Mouse (Mus musculus) kidney, embryonic 15.5 days (tissue): ENCODE results near the gene Klk4. TPM values are rescaled to one million over a fixed set of nuclear protein-coding genes. Genes with fewer than 3 reads are reported as not detected.

Experiments
- ATAC-seq: fragments of 200-750 bp; cut with Nextera tagmentation; replicated peaks from 2 replicates; pipeline ENCODE4 v1.8.0; 2017; ENCODE audit warnings: moderate TSS enrichment; ENCODE audit not compliant: low FRiP score
- H3K27ac ChIP-seq: fragments of 300-500 bp; sonication (generic); 2 replicates; pipeline ENCODE4 v1.5.1; 2015; ENCODE audit warnings: mild to moderate bottlenecking, inconsistent platforms
- H3K27me3 ChIP-seq: fragments of 300-500 bp; sonication (generic); 2 replicates; pipeline ENCODE4 v1.6.1; 2015; ENCODE audit warnings: inconsistent platforms
- H3K36me3 ChIP-seq: fragments of 300-500 bp; sonication (generic); 2 replicates; pipeline ENCODE4 v1.6.1; 2015; ENCODE audit warnings: inconsistent platforms
- H3K4me1 ChIP-seq: fragments of 300-500 bp; sonication (generic); 2 replicates; pipeline ENCODE4 v1.6.1; 2015; ENCODE audit warnings: inconsistent platforms
- H3K4me2 ChIP-seq: fragments of 300-500 bp; sonication (generic); 2 replicates; pipeline ENCODE4 v1.6.1; 2015; ENCODE audit warnings: moderate library complexity, mild to moderate bottlenecking, inconsistent platforms
- H3K4me3 ChIP-seq: fragments of 300-500 bp; sonication (generic); replicated peaks from 2 replicates; pipeline ENCODE4 v1.5.1; 2015; ENCODE audit warnings: mild to moderate bottlenecking, inconsistent platforms
- H3K9ac ChIP-seq: fragments of 300-500 bp; sonication (generic); 2 replicates; pipeline ENCODE4 v1.6.1; 2015; ENCODE audit warnings: mild to moderate bottlenecking, inconsistent platforms
- H3K9me3 ChIP-seq: fragments of 300-500 bp; sonication (generic); replicated peaks from 2 replicates; pipeline ENCODE4 v1.6.1; 2016; ENCODE audit warnings: inconsistent platforms
- WGBS: fragments of 180-500 bp; shearing (Covaris S2); methylation state at CpG from one replicate; pipeline ENCODE4 v1.1.7; 2015; ENCODE audit warnings: mixed read lengths; 5-methylcytosine and 5-hydroxymethylcytosine counted together
- polyA plus RNA-seq: library from polyadenylated mRNA; unstranded; fragments of >200 nt; fragmentation: Nextera tagmentation; extraction: Ambion mirVana; gene quantifications from 2 replicates; pipeline ENCODE4 v1.2.1, GENCODE M21; 2015

Klk4 gene
- polyA plus RNA-seq, 1 experiment from 2014 or later = 0.12 TPM

DNA sequence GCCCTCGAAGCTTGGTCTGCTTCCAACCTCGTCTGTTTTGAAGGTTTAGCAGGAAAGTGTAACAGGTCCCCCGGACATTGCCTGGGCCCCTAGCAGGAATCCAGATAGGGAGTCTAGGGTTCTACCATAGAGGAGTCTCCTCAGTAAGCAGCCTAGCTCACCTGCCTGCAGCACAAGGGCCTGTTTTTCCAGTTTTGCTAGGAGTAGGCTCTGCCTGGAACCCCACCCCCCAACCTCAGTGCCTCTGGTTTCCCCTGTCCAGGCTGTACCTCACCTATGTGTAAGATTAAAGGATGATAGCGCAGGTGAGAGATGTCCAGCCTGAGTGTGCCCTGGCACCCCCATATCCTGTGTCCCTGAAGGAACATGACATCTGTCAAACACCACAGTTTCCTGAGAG lies 4.5 kb upstream of the Klk4 start:
- WGBS = 70% methylated on average over 4 of the region's 4 CpGs
- Histone ChIP-seq H3K27me3 (peaks cover 6% of the 10 kb centered on the region; the same call in 1 of the 2 replicates), H3K4me1 (no peaks in the 10 kb centered on the region), H3K27ac (no peak overlapping the region), H3K36me3 (no peaks in the 10 kb centered on the region), H3K9me3 (no peaks in the 10 kb centered on the region), H3K9ac (no peak overlapping the region), H3K4me3 (no peak overlapping the region), H3K4me2 (no peak overlapping the region)
- no peak for ATAC-seq

DNA sequence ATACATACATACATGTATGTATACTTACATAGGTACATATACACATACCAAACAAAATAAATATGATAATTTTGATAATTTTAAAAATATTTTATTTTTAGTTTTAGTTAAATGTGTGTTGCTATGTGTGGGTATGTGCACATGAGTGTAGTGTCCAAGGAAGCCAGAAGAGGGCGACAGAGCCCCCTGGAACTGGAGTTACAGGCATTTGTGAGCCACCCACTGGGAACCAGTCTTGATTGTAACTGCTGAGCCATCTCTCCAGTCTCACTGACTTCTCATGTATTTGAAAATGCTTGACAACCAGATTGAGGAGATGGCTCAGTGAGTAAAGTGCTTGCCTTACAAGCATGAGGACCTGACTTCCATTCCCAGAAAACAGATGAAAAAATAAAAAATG lies 2.7 kb upstream of the Klk4 start:
- H3K9me3 ChIP-seq = no peaks in the 10 kb centered on the region
- no peak overlapping the region for H3K9ac ChIP-seq
- H3K36me3 ChIP-seq = no peaks in the 10 kb centered on the region
- no peak for ATAC-seq
- WGBS = 39% methylated on average over 1 of the region's 1 CpGs
- peaks cover 10% of the 10 kb centered on the region; the same call in 1 of the 2 replicates for H3K27me3 ChIP-seq
- H3K27ac ChIP-seq = no peak overlapping the region
- 0 out of 2 replicates have a peak, but pooled peaks cover under 1% of the 10 kb centered on the region for H3K4me1 ChIP-seq
- no peak overlapping the region for H3K4me2 ChIP-seq
- H3K4me3 ChIP-seq = no peak overlapping the region

GRCm38 (mm10) chr7:43882346-43882745 lies 1.4 kb downstream of the Klk4 start:
- Histone ChIP-seq H3K27ac (no peak overlapping the region), H3K27me3 (peaks cover 10% of the 10 kb centered on the region; the same call in 1 of the 2 replicates), H3K4me3 (no peak overlapping the region), H3K9me3 (no peaks in the 10 kb centered on the region), H3K9ac (no peak overlapping the region), H3K36me3 (no peaks in the 10 kb centered on the region), H3K4me1 (0 out of 2 replicates have a peak, but pooled peaks cover 4% of the 10 kb centered on the region), H3K4me2 (no peak overlapping the region)
- WGBS = 20% methylated on average over 4 of the region's 4 CpGs
- ATAC-seq = no peak

- 17% methylated on average over 4 of the region's 4 CpGs for whole genome bisulfite sequencing
- Histone ChIP-seq H3K4me2 (no peak overlapping the region), H3K9ac (no peak overlapping the region), H3K36me3 (no peaks in the 10 kb centered on the region), H3K9me3 (no peaks in the 10 kb centered on the region), H3K4me1 (0 out of 2 replicates have a peak, but pooled peaks cover 4% of the 10 kb centered on the region), H3K4me3 (no peak overlapping the region), H3K27ac (no peak overlapping the region), H3K27me3 (peaks cover 10% of the 10 kb centered on the region; the same call in 1 of the 2 replicates)
- ATAC-seq = no peak
These were observed 1.9 kb downstream of the Klk4 start for GRCm38 (mm10) chr7:43882811-43883210.

- ATAC-seq = peak; percentile 43; the same call in 1 of the 2 replicates
- no peaks in the 10 kb centered on the region for H3K36me3 ChIP-seq
- H3K9me3 ChIP-seq = no peaks in the 10 kb centered on the region
- H3K4me3 ChIP-seq = no peak overlapping the region
- no peak overlapping the region for H3K27ac ChIP-seq
- peak overlapping the region; percentile 43 for H3K4me2 ChIP-seq
- peaks cover 10% of the 10 kb centered on the region; the same call in 1 of the 2 replicates for H3K27me3 ChIP-seq
- H3K9ac ChIP-seq = no peak overlapping the region
- 0 out of 2 replicates have a peak, but pooled peaks cover 4% of the 10 kb centered on the region for H3K4me1 ChIP-seq
- WGBS = 10% methylated on average over 14 of the region's 14 CpGs
These were observed 2.6 kb downstream of the Klk4 start for GRCm38 (mm10) chr7:43883547-43883946.

DNA sequence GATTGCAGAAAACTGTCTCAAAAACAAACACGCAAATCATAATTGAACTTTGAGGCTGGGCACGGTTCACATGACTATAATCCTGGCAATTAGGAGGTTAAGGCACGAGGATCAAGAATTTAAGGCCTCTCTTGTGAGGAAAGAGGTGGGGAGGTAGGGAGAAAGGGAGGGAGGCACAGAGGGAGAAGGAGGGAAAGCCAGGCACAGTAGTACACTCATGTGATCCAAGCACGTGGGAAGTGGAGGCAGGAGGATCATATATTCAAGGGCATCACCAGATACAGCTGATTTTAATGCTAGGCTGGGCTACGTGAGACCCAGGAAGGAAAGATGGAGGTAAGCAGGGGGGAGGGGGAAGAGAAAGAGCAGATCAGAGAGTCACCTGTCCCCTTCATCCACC lies 10.4 kb downstream of the Klk4 start:
- no peaks in the 10 kb centered on the region for H3K9me3 ChIP-seq
- no peaks in the 10 kb centered on the region for H3K4me1 ChIP-seq
- no peak overlapping the region for H3K4me3 ChIP-seq
- no peak overlapping the region for H3K27ac ChIP-seq
- H3K4me2 ChIP-seq = no peak overlapping the region
- no peak overlapping the region for H3K9ac ChIP-seq
- no peak for ATAC-seq
- WGBS = 51% methylated on average over 5 of the region's 5 CpGs
- H3K27me3 ChIP-seq = no peaks in the 10 kb centered on the region
- no peaks in the 10 kb centered on the region for H3K36me3 ChIP-seq

DNA sequence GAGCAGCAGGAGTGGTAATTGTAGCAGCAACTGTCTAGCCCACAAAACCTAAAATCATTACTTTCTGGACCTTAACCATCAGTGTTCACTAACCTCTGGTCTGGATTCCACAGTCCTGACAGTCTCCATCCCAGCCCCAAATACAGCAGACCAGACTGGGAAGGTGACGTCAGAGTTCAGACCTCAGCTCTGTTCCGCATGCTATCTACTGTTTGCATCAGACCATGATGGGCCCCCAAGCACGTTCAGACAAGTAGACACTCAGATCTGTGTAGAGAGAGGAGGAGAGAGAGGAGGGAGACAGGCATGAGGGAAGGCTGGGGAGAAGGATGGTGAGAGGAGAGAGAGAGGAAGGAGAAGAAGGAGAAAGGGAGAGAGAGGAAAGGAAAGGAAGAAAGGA lies 10.8 kb downstream of the Klk4 start:
- no peaks in the 10 kb centered on the region for H3K9me3 ChIP-seq
- H3K36me3 ChIP-seq = no peaks in the 10 kb centered on the region

DNA sequence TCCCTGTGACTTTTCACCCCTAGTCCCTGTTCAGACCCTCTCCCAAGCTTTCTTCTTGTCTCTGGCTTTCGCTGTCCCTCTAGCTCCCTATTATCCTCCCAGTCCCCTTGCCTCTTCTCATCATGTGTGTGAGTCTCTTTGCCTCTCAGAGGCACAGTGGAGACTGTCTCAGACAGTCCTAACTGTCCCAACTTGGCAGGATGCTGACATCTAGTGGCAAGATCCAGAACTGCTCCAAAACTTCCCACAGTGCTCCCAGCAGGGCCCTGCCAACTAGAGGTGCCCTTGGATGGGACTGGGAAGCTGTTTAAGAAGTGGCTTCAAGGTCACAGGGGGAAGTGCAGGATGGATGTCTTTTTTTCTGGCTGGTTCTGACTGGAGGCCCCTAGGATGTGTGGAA lies 13.9 kb downstream of the Klk4 start:
- Histone ChIP-seq H3K4me2 (no peak overlapping the region), H3K27ac (no peak overlapping the region), H3K9me3 (no peaks in the 10 kb centered on the region), H3K36me3 (no peaks in the 10 kb centered on the region), H3K4me1 (no peaks in the 10 kb centered on the region), H3K4me3 (no peak overlapping the region), H3K27me3 (no peaks in the 10 kb centered on the region), H3K9ac (no peak overlapping the region)
- ATAC-seq = peak; percentile 97
- 5% methylated on average over 1 of the region's 1 CpGs for WGBS

More for the DNA sequence above, 10.8 kb downstream of the Klk4 start:
- Histone ChIP-seq H3K27me3 (no peaks in the 10 kb centered on the region), H3K4me3 (no peak overlapping the region), H3K4me1 (no peaks in the 10 kb centered on the region), H3K4me2 (no peak overlapping the region), H3K9ac (no peak overlapping the region), H3K27ac (no peak overlapping the region)
- WGBS = 50% methylated on average over 3 of the region's 3 CpGs
- no peak for ATAC-seq

- Histone ChIP-seq H3K4me1 (0 out of 2 replicates have a peak, but pooled peaks cover 3% of the 10 kb centered on the region), H3K36me3 (no peaks in the 10 kb centered on the region), H3K27me3 (no peaks in the 10 kb centered on the region), H3K27ac (no peak overlapping the region), H3K9ac (no peak overlapping the region), H3K4me3 (no peak overlapping the region), H3K9me3 (no peaks in the 10 kb centered on the region), H3K4me2 (no peak overlapping the region)
- no peak for ATAC-seq
- 64% methylated on average over 9 of the region's 9 CpGs for WGBS
These were observed 33.9 kb downstream of the Klk4 start for GRCm38 (mm10) chr7:43914821-43915220.

GRCm38 (mm10) chr7:43918426-43918825 lies 37.5 kb downstream of the Klk4 start:
- no peak overlapping the region for H3K27ac ChIP-seq
- ATAC-seq = no peak
- H3K9ac ChIP-seq = no peak overlapping the region
- WGBS = 71% methylated on average over 13 of the region's 13 CpGs
- 0 out of 2 replicates have a peak, but pooled peaks cover 3% of the 10 kb centered on the region for H3K4me1 ChIP-seq
- no peaks in the 10 kb centered on the region for H3K36me3 ChIP-seq
- no peak overlapping the region for H3K4me3 ChIP-seq
- H3K4me2 ChIP-seq = no peak overlapping the region
- no peaks in the 10 kb centered on the region for H3K9me3 ChIP-seq
- H3K27me3 ChIP-seq = no peaks in the 10 kb centered on the region

- 0 out of 2 replicates have a peak, but pooled peaks cover 3% of the 10 kb centered on the region for H3K4me1 ChIP-seq
These were observed 37.9 kb downstream of the Klk4 start for GRCm38 (mm10) chr7:43918871-43919270.

DNA sequence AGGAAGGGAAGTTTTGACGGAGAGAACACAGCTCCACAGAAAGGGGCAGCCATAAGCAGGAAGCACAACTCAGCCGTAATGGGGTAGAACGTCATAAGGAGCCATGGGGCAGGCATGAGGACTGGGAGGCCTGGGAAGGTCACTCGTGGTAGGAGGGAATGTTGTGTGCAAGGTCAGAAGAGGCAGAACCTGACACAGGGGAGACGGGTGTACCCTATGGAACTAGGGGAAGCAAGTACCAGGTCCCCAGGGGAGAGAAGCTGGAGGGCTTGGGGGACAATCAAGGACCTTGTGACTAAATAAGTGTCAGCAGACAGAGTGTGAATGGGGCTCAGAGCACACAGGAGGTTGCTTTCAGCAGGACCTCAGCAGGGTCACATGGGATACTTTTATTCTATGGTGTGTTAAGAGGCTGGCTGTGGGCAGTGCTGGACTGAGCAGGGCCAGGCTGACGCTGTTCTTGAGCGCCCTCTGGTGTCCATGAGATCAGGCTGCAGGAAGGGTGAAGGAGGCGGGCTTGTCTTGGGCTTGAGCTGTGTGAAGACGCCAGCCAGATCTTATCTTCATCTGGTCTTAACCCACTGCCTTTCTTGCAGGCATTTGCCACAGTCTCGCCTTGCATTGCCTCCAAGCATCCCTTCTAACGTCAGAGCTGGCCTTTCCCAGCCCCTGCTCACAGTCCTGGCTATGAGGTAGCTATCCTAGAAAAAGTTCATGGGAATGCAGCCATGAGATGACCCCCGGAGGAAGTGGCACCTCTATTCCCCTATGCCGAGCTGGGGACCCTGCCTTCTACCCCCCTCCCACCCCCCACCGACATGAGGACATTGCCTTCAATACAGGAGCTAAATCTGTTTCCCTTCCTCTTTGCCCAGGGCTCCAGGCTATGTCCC lies 38.8 kb downstream of the Klk4 start:
- ATAC-seq = peak; percentile 89
- H3K4me2 ChIP-seq = no peak overlapping the region
- 30% methylated on average over 14 of the region's 14 CpGs for WGBS

More at GRCm38 (mm10) chr7:43918871-43919270, 37.9 kb downstream of the Klk4 start:
- no peaks in the 10 kb centered on the region for H3K9me3 ChIP-seq
- ATAC-seq = no peak
- no peaks in the 10 kb centered on the region for H3K27me3 ChIP-seq
- 74% methylated on average over 8 of the region's 8 CpGs for WGBS
- H3K9ac ChIP-seq = no peak overlapping the region
- no peak overlapping the region for H3K27ac ChIP-seq
- H3K4me3 ChIP-seq = no peak overlapping the region
- no peaks in the 10 kb centered on the region for H3K36me3 ChIP-seq
- H3K4me2 ChIP-seq = no peak overlapping the region

More for the DNA sequence above, 38.8 kb downstream of the Klk4 start:
- Histone ChIP-seq H3K4me1 (0 out of 2 replicates have a peak, but pooled peaks cover 3% of the 10 kb centered on the region), H3K27ac (no peak overlapping the region), H3K4me3 (no peak overlapping the region), H3K9ac (no peak overlapping the region), H3K27me3 (no peaks in the 10 kb centered on the region), H3K36me3 (no peaks in the 10 kb centered on the region), H3K9me3 (no peaks in the 10 kb centered on the region)
